Comparison of ENCODE assay signal across 21 mouse cellular contexts in the genomic region with DNA sequence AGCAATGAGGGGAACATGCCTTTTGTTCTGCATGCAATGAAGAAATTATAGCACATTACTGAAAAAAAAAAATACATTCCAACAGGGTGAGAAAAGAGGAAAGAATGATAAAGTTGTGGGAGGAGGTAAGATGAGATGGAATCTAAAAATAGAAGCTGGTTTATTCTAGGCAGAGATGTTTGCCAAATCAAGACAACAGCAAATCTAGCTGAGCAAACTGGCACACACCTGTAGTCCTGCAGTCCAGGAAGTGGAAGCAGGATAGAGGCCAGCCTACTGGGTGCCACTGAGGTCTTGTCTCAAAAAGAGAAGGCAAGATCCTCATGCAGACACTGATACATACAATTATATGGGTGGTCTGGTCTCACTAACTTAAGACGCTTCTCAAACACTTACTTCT. TPM values are rescaled to one million over a fixed set of nuclear protein-coding genes. Genes with fewer than 3 reads are reported as not detected.
"Had no signal": no experiment of that assay in that cellular context is flagged by ENCODE, and none has a peak within 500 bp of the region (broad histone marks: within the 10 kb centered on the region; RNA-seq: fewer than 3 reads in every experiment).

No protein-coding gene starts in this region.

- ATAC-seq: liver, embryonic 12.5 days had no signal

- H3K36me3 ChIP-seq: limb, embryonic 10.5 days; limb, embryonic 13.5 days; liver, embryonic 12.5 days; liver, embryonic 15.5 days; lung, embryonic 15.5 days had no signal

- H3K27ac ChIP-seq: limb, embryonic 10.5 days; limb, embryonic 13.5 days; liver, embryonic 12.5 days; liver, embryonic 15.5 days; lung, embryonic 15.5 days; stomach, postnatal 0 days had no signal

- H3K9me3 ChIP-seq: limb, embryonic 10.5 days; limb, embryonic 13.5 days; liver, embryonic 12.5 days; liver, embryonic 15.5 days; lung, embryonic 15.5 days had no signal

- H3K4me3 ChIP-seq: limb, embryonic 10.5 days; limb, embryonic 13.5 days; liver, embryonic 12.5 days; liver, embryonic 15.5 days; lung, embryonic 15.5 days had no signal

- H3K9ac ChIP-seq: limb, embryonic 13.5 days; liver, embryonic 12.5 days; liver, embryonic 15.5 days; lung, embryonic 15.5 days had no signal

- H3K27me3 ChIP-seq: limb, embryonic 13.5 days; liver, embryonic 12.5 days; liver, embryonic 15.5 days; lung, embryonic 15.5 days had no signal

- H3K4me2 ChIP-seq: limb, embryonic 13.5 days; liver, embryonic 12.5 days; liver, embryonic 15.5 days; lung, embryonic 15.5 days; midbrain, embryonic 11.5 days had no signal

- DNase-seq: kidney, postnatal 14 days; kidney, postnatal 4 days; liver; lung, adult 18-20 months; lung, postnatal 14 days; lung, postnatal 4 days; midbrain, embryonic 14.5 days; right cerebral cortex, postnatal 14 days; right cerebral cortex, postnatal 4 days; thymus, adult 2 months; thymus, postnatal 14 days; thymus, postnatal 4 days had no signal

- H3K4me1 ChIP-seq: limb, embryonic 10.5 days; limb, embryonic 13.5 days; liver, embryonic 12.5 days; liver, embryonic 15.5 days; lung, embryonic 15.5 days had no signal

RNA-seq across cellular contexts. Expression of a gene that starts 17.4 kb away (rescaled TPM):
- total RNA-seq: megakaryocyte progenitor cell, adult 5-6 weeks; megakaryocyte-erythroid progenitor cell, adult 5-6 weeks had no signal
